Mouse (Mus musculus) forebrain, embryonic 14.5 days (tissue): ENCODE measurements around the gene Sp140. TPM values are rescaled to one million over a fixed set of nuclear protein-coding genes. Genes with fewer than 3 reads are reported as not detected.
A peak's percentile ranks its signal among the peaks of the same experiment; 100 is the strongest.
"Not testable (repeated sequence)": the region's sequence is repeated elsewhere in the genome, so short reads cannot be mapped to it uniquely, and the experiment has no call there.

Experiments used
- ATAC-seq: fragments of 200-750 bp; cut with Nextera tagmentation; 2 replicates; pipeline ENCODE4 v1.8.0; 2017; ENCODE audit warnings: mild to moderate bottlenecking, moderate library complexity
- DNase-seq: peaks from one replicate; pipeline ENCODE4 v3.0.0-alpha.2; 2015; ENCODE audit warnings: low spot score
- H3K27ac ChIP-seq: fragments of 300-500 bp; sonication (generic); 2 replicates; pipeline ENCODE4 v1.5.1; 2014; ENCODE audit warnings: low read depth, mild to moderate bottlenecking, control low read depth, low read length, moderate library complexity
- H3K27me3 ChIP-seq: fragments of 300-500 bp; sonication (generic); replicated peaks from 2 replicates; pipeline ENCODE4 v1.6.1; 2014; ENCODE audit warnings: low read length, control low read depth, mixed read lengths; ENCODE audit not compliant: control insufficient read depth, insufficient read depth
- H3K36me3 ChIP-seq: fragments of 300-500 bp; sonication (generic); 2 replicates; pipeline ENCODE4 v1.6.1; 2014; ENCODE audit warnings: low read length, control low read depth; ENCODE audit not compliant: control insufficient read depth, insufficient read depth
- H3K4me1 ChIP-seq: fragments of 300-500 bp; sonication (generic); 2 replicates; pipeline ENCODE4 v1.6.1; 2014; ENCODE audit warnings: antibody characterized with exemption, low read length, control low read depth; ENCODE audit not compliant: control insufficient read depth, insufficient read depth
- H3K4me2 ChIP-seq: fragments of 300-500 bp; sonication (generic); 2 replicates; pipeline ENCODE4 v1.6.1; 2014; ENCODE audit warnings: mild to moderate bottlenecking, control low read depth, low read length
- H3K4me3 ChIP-seq: fragments of 300-500 bp; sonication (generic); 2 replicates; pipeline ENCODE4 v1.5.1; 2014; ENCODE audit warnings: low read depth, low read length, control low read depth
- H3K9ac ChIP-seq: fragments of 300-500 bp; sonication (generic); 2 replicates; pipeline ENCODE4 v1.6.1; 2014; ENCODE audit warnings: mild to moderate bottlenecking, low read length, control low read depth, moderate library complexity
- H3K9me3 ChIP-seq: fragments of 300-500 bp; sonication (generic); replicated peaks from 2 replicates; pipeline ENCODE4 v1.6.1; 2016; ENCODE audit warnings: low read length, control low read depth, mixed read lengths; ENCODE audit not compliant: control insufficient read depth
- WGBS: fragments of 180-500 bp; shearing (Covaris S2); extraction: QIAGEN DNeasy Blood & Tissue Kit; methylation state at CpG from one replicate; pipeline ENCODE4 v1.1.7; 2014; 5-methylcytosine and 5-hydroxymethylcytosine counted together
- polyA plus RNA-seq: library from polyadenylated mRNA; unstranded; fragments of >200 nt; fragmentation: Nextera tagmentation; extraction: Ambion mirVana; gene quantifications from 2 replicates; pipeline ENCODE4 v1.2.1, GENCODE M21; 2014

The Sp140 gene
- polyA plus RNA-seq, 1 experiment from 2014 or later, result 0.52 TPM

- not testable (repeated sequence) for H3K4me3 ChIP-seq, H3K27me3 ChIP-seq, H3K4me2 ChIP-seq, H3K36me3 ChIP-seq, ATAC-seq, H3K27ac ChIP-seq, H3K9ac ChIP-seq, DNase-seq, H3K4me1 ChIP-seq, H3K9me3 ChIP-seq
- WGBS, result 72% methylated on average over 4 of the region's 5 CpGs
These were observed 17.0 kb downstream of the Sp140 start for GRCm38 (mm10) chr1:85617161-85617560.

GRCm38 (mm10) chr1:85618689-85619088, 18.5 kb downstream of the Sp140 start:
- H3K4me2 ChIP-seq, H3K9me3 ChIP-seq, H3K9ac ChIP-seq, ATAC-seq, H3K27me3 ChIP-seq, H3K36me3 ChIP-seq, H3K27ac ChIP-seq, DNase-seq, H3K4me1 ChIP-seq, H3K4me3 ChIP-seq: not testable (repeated sequence)
- WGBS, result 73% methylated on average over 1 of the region's 1 CpGs

- WGBS, result 60% methylated on average over 3 of the region's 3 CpGs
- ATAC-seq, result not testable (repeated sequence)
These were observed 36.8 kb downstream of the Sp140 start for GRCm38 (mm10) chr1:85636936-85637335.

GRCm38 (mm10) chr1:85638144-85638543, 38.0 kb downstream of the Sp140 start:
- not testable (repeated sequence) for H3K4me2 ChIP-seq, DNase-seq, H3K27ac ChIP-seq, H3K4me1 ChIP-seq, H3K4me3 ChIP-seq, H3K27me3 ChIP-seq, H3K9ac ChIP-seq, ATAC-seq, H3K36me3 ChIP-seq, H3K9me3 ChIP-seq
- 80% methylated on average over 4 of the region's 4 CpGs for WGBS

More at GRCm38 (mm10) chr1:85636936-85637335, 36.8 kb downstream of the Sp140 start:
- not testable (repeated sequence) for H3K4me2 ChIP-seq, H3K9ac ChIP-seq, H3K27ac ChIP-seq, H3K27me3 ChIP-seq, H3K36me3 ChIP-seq, H3K4me3 ChIP-seq, H3K4me1 ChIP-seq, H3K9me3 ChIP-seq, DNase-seq

- H3K36me3 ChIP-seq, H3K4me3 ChIP-seq, H3K27me3 ChIP-seq, H3K4me2 ChIP-seq, H3K4me1 ChIP-seq, DNase-seq, H3K27ac ChIP-seq, H3K9me3 ChIP-seq, H3K9ac ChIP-seq, ATAC-seq: not testable (repeated sequence)
- WGBS, result 77% methylated on average over 6 of the region's 6 CpGs
These were observed 49.7 kb downstream of the Sp140 start, which contains the start of gene Sp100 for GRCm38 (mm10) chr1:85649881-85650280. TSS of gene Sp100 (plus strand) at chr1:85649988.

GRCm38 (mm10) chr1:85650524-85650923, 50.3 kb downstream of the Sp140 start:
- ATAC-seq, H3K4me2 ChIP-seq, H3K9me3 ChIP-seq, DNase-seq, H3K27me3 ChIP-seq, H3K4me1 ChIP-seq, H3K36me3 ChIP-seq, H3K27ac ChIP-seq, H3K4me3 ChIP-seq, H3K9ac ChIP-seq: not testable (repeated sequence)
- 83% methylated on average over 3 of the region's 5 CpGs for WGBS

- ATAC-seq, H3K36me3 ChIP-seq, H3K27ac ChIP-seq, H3K9me3 ChIP-seq, H3K4me3 ChIP-seq, H3K9ac ChIP-seq, H3K27me3 ChIP-seq, H3K4me1 ChIP-seq, H3K4me2 ChIP-seq: not testable (repeated sequence)
- peak; percentile 70 for DNase-seq
- 76% methylated on average over 13 of the region's 13 CpGs for WGBS
These were observed 51.6 kb downstream of the Sp140 start for GRCm38 (mm10) chr1:85651770-85652275.

- ATAC-seq, H3K27ac ChIP-seq, H3K9me3 ChIP-seq, H3K27me3 ChIP-seq, DNase-seq, H3K36me3 ChIP-seq, H3K4me2 ChIP-seq, H3K4me3 ChIP-seq, H3K9ac ChIP-seq, H3K4me1 ChIP-seq: not testable (repeated sequence)
- WGBS, result 98% methylated on average over 2 of the region's 2 CpGs
These were observed 57.0 kb downstream of the Sp140 start for GRCm38 (mm10) chr1:85657211-85657610.

GRCm38 (mm10) chr1:85664266-85664665, 64.1 kb downstream of the Sp140 start:
- no peak overlapping the region for H3K9ac ChIP-seq
- H3K4me2 ChIP-seq, result no peak overlapping the region
- DNase-seq, result no peak
- H3K27me3 ChIP-seq, result no peaks in the 10 kb centered on the region
- H3K4me1 ChIP-seq, result no peaks in the 10 kb centered on the region
- no peak overlapping the region for H3K27ac ChIP-seq
- H3K9me3 ChIP-seq, result no peaks in the 10 kb centered on the region
- no peak overlapping the region for H3K4me3 ChIP-seq
- no peaks in the 10 kb centered on the region for H3K36me3 ChIP-seq
- no peak for ATAC-seq
